Mouse (Mus musculus) gastrocnemius, postnatal 4 days (tissue): Measurements from ENCODE around the gene Dnajc5g. TPM values are rescaled to one million over a fixed set of nuclear protein-coding genes. Genes with fewer than 3 reads are reported as not detected.

ENCODE experiments used
- DNase-seq, 2 experiments: peaks; one replicate each; pipeline ENCODE4 v3.0.0; 2021 to 2022; ENCODE audit warnings: low spot score in 2 of 2, mixed read lengths in 2 of 2
- total RNA-seq, 2 experiments: library from RNA; stranded (reverse); gene quantifications; 2 replicates each; pipeline ENCODE4 v1.2.3; 2021

The Dnajc5g gene
- total RNA-seq, 2 experiments from 2014 or later = not detected

- DNase-seq = no peak
These were observed 10.2 kb upstream of the Dnajc5g start for GRCm38 (mm10) chr5:31095711-31096480.

DNA sequence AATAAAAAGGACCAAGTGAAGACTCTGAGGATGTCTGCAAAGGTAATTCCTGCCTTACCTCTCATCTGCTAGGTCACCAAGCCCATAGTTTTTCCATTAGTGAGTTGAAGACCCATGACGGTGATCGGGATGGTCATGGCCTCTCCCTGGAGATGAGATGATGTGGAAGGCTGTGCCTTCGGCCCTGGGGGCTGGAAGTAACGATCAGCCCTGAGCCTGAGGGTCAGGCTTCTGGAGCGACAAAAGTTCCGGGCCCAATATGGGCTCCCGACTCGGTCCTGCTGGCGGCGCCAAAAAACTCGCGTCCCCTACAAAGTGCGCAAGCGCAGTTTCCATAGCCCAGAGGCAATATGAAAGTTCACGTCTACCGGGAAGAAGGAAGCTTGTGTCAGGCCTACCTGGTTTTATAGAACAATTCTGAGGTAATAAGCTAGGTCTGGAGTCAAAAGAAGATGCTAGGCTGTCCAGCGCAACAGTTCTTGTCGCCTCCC is 2.0 kb downstream of the Dnajc5g start, which contains the start of gene Slc30a3:
Gene Slc30a3, minus strand, starts transcription at position 238 of the 491 bp plus-strand sequence.
- no peak for DNase-seq

DNA sequence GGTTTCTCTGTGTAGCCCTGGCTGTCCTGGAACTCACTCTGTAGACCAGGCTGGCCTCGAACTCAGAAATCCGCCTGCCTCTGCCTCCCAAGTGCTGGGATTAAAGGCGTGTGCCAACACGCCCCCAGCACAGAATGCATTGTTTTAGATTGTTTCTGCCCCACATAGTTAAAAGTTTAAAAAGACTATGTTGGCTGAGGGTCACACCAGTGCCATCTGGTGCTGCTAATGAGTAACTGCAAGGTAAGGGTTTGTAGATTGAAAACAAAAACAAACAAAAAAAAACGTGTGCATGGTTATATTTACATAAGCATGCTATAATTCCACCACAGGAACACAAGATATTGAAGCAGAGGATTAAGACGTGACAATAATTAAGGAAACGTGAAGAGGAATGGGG is 4.7 kb downstream of the Dnajc5g start:
- no peak for DNase-seq

- no peak for DNase-seq
These were observed 10.3 kb downstream of the Dnajc5g start, which contains the start of gene Trim54 for GRCm38 (mm10) chr5:31116354-31116753. TSS of gene Trim54 (plus strand) at chr5:31116712.

DNA sequence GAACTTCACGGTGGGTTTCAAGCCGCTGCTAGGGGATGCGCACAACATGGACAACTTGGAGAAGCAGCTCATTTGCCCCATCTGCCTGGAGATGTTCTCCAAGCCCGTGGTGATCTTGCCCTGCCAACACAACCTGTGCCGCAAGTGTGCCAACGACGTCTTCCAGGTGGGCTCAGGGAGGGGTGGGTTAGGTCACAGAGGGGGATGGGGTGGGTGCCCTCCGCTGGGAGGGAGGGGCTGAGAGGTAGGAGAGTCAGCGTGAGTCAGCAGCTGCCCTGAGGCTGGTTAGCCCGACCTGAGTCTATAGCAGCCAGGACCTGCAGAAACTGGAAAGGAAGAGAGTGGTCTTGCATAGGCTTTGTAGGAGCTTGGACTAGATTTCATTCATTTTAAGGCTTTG is 10.8 kb downstream of the Dnajc5g start:
- no peak for DNase-seq

DNA sequence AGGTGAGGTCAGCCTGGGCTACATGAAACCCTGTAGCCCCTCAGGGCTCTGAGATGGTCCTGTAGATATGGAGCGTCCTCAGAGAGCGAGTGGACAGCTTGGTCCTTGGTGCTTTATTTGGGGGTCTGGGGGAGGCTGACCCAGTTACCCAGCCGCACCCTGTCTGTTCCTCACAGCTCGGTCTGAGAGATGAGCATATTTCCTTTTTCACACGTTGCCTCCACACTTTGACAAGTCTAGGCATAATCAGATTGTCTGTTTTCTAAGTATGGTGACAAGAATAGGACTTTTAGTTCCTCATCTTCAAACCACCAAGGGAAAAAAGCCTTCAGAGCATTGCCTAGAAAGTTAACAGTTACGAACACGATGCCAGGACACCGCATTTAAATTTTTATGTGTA is 15.0 kb downstream of the Dnajc5g start:
- DNase-seq = no peak

- DNase-seq = no peak
These were observed 17.4 kb downstream of the Dnajc5g start for GRCm38 (mm10) chr5:31123481-31123880.

DNA sequence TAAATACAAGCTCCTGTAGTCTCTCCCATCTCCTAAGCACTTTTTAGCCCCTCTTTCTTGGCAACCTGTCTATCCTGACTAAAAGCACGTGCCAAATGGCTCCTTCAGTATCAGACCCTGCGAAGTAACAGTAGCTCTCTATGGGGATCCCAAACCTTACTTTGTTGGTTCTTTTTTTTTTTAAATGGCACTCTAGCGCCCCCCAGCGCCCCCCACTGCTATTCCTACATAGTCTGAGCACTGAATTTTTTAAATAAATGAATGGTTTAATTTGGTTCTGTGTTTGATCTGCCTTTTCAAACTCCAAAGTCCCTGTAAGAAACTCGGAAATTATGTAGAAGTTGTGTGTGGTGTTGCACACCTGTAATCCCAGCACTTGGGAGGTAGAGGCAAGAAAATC is 20.0 kb downstream of the Dnajc5g start:
- DNase-seq = no peak

GRCm38 (mm10) chr5:31136730-31137424 is 30.8 kb downstream of the Dnajc5g start:
- no peak for DNase-seq

DNA sequence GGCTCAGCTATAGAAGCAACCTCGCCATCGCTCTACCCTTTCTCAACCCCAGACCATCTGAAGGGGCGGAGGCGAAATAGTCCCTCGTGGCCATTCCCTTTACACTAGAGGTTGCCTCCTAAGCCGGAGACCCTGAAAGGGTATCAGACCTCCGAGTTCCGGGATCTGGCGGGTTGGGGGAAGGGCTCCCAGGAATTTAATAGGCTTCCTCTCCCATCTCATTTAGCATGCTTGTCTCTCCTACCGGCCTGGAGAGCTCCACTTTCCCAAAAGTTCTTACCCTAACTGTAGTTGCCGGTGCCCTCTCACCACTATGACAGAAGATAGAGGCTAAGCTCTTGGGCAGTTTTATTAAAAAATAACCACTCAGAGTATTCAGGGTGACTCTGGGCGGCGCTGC is 31.6 kb downstream of the Dnajc5g start:
- DNase-seq = no peak

- no peak for DNase-seq
These were observed 32.3 kb downstream of the Dnajc5g start, which contains the start of gene Ucn for GRCm38 (mm10) chr5:31138241-31138967. TSS of gene Ucn (minus strand) at chr5:31138829.

DNA sequence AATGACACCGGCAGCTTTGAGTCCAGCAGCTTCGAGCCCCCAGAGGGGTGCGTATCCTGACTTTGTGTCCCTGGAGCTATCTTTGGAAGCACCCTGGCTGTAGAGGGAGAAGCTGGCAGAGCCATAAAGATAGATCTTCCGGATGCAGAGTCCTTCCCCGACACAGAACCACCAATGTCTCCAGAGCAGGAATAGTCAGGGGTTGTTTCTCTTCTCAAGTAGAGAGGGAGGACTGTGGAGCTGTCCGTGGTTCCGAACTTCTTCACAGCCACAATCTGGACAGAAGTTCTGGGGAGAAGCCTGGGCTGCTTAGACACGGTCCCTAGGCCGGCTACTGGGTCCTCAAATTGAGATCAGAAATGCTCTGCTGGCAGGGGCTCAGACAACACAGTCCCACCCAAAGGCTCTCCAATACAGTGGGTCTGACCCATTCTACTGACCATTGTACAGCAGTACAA is 32.9 kb downstream of the Dnajc5g start:
- DNase-seq = no peak

GRCm38 (mm10) chr5:31149781-31150180 is 43.7 kb downstream of the Dnajc5g start:
- no peak for DNase-seq

GRCm38 (mm10) chr5:31151746-31152145 is 45.7 kb downstream of the Dnajc5g start:
- DNase-seq = no peak

- peak in 1 of 2 experiments; percentile 27 for DNase-seq
These were observed 47.5 kb downstream of the Dnajc5g start for GRCm38 (mm10) chr5:31153516-31154151.

- peak; percentile 48 to 79 for DNase-seq
These were observed 48.1 kb downstream of the Dnajc5g start, which contains the start of gene Mpv17 for GRCm38 (mm10) chr5:31154152-31154553. TSS of gene Mpv17 (minus strand) at chr5:31154251.

Other genes starting within 250 kb of the Dnajc5g start
- 10 to 100 TPM; 56.9 to 58.3 TPM for gene Tmem214, start 238.3 kb upstream of the Dnajc5g start, total RNA-seq
- gene Agbl5, start 217.6 kb upstream of the Dnajc5g start, total RNA-seq = 10 to 100 TPM in 1 of 2 experiments, 1 to 10 TPM in 1; 8.3 to 10.0 TPM
- 100 to 1,000 TPM; 171 to 194 TPM for gene Ost4, start 198.5 kb upstream of the Dnajc5g start, total RNA-seq
- gene Emilin1, start 192.9 kb upstream of the Dnajc5g start, total RNA-seq = 100 to 1,000 TPM in 1 of 2 experiments, 10 to 100 TPM in 1; 86.8 to 104 TPM
- 10 to 100 TPM; 26.7 to 29.8 TPM for gene Khk, start 184.9 kb upstream of the Dnajc5g start, total RNA-seq
- 1 to 10 TPM; 9.5 to 10.0 TPM for gene Cgref1, start 160.7 kb upstream of the Dnajc5g start, total RNA-seq
- 10 to 100 TPM; 97.3 to 99.7 TPM for gene Preb, start 145.9 kb upstream of the Dnajc5g start, total RNA-seq
- under 1 TPM in 1 of 2 experiments, not detected in 1; 0.10 TPM for gene Tcf23, start 137.6 kb upstream of the Dnajc5g start, total RNA-seq
- 100 to 1,000 TPM in 1 of 2 experiments, 10 to 100 TPM in 1; 92.4 to 102 TPM for gene Atraid, start 58.0 kb upstream of the Dnajc5g start, total RNA-seq
- gene Slc5a6, start 57.4 kb upstream of the Dnajc5g start, total RNA-seq = 10 to 100 TPM in 1 of 2 experiments, 1 to 10 TPM in 1; 8.2 to 13.8 TPM
- 10 to 100 TPM; 40.4 to 41.0 TPM for gene Cad, start 51.5 kb upstream of the Dnajc5g start, total RNA-seq
- gene Slc30a3, start 2.0 kb downstream of the Dnajc5g start, total RNA-seq = not detected
- gene Trim54, start 10.4 kb downstream of the Dnajc5g start, total RNA-seq = 100 to 1,000 TPM; 139 to 160 TPM
- gene Ucn, start 32.5 kb downstream of the Dnajc5g start, total RNA-seq = under 1 TPM in 1 of 2 experiments, not detected in 1; 0.62 TPM
- gene Mpv17, start 48.0 kb downstream of the Dnajc5g start, total RNA-seq = 10 to 100 TPM; 43.4 to 51.8 TPM
- 1 to 10 TPM; 1.6 to 4.6 TPM for gene Gm29609, start 73.6 kb downstream of the Dnajc5g start, total RNA-seq
- 10 to 100 TPM; 39.7 to 47.0 TPM for gene Gtf3c2, start 73.9 kb downstream of the Dnajc5g start, total RNA-seq
- 10 to 100 TPM; 80.8 to 83.2 TPM for gene Snx17, start 86.9 kb downstream of the Dnajc5g start, total RNA-seq
- 10 to 100 TPM; 33.1 to 42.9 TPM for gene Eif2b4, start 87.1 kb downstream of the Dnajc5g start, total RNA-seq
- 10 to 100 TPM; 12.2 to 13.0 TPM for gene Zfp513, start 96.0 kb downstream of the Dnajc5g start, total RNA-seq
- 10 to 100 TPM; 55.3 to 63.8 TPM for gene Ppm1g, start 114.4 kb downstream of the Dnajc5g start, total RNA-seq
- 100 to 1,000 TPM in 1 of 2 experiments, 10 to 100 TPM in 1; 91.4 to 105 TPM for gene Nrbp1, start 134.6 kb downstream of the Dnajc5g start, total RNA-seq
- under 1 TPM in 1 of 2 experiments, not detected in 1; 0.70 TPM for gene Gm9970, start 134.9 kb downstream of the Dnajc5g start, total RNA-seq
- 1 to 10 TPM; 2.3 to 4.1 TPM for gene Krtcap3, start 145.4 kb downstream of the Dnajc5g start, total RNA-seq
- gene Ift172, start 184.8 kb downstream of the Dnajc5g start, total RNA-seq = 10 to 100 TPM; 30.6 to 40.8 TPM
- 10 to 100 TPM; 18.5 to 18.7 TPM for gene Fndc4, start 189.8 kb downstream of the Dnajc5g start, total RNA-seq
- gene Gckr, start 191.2 kb downstream of the Dnajc5g start, total RNA-seq = under 1 TPM; 0.22 to 0.36 TPM